Mouse (Mus musculus) CD4-positive helper T cell, adult 2 months (primary cell): ENCODE data around the gene Trnt1.

Experiments used
- DNase-seq: peaks from one replicate; pipeline ENCODE4 v3.0.0-alpha.2; 2012; ENCODE audit warnings: low read depth, missing footprints, low spot score

Trnt1 gene

GRCm38 (mm10) chr6:106768640-106769289 is at the start of gene Trnt1:
Gene Trnt1, plus strand, starts transcription at chr6:106769120.
- DNase-seq: peak; percentile 99

DNA sequence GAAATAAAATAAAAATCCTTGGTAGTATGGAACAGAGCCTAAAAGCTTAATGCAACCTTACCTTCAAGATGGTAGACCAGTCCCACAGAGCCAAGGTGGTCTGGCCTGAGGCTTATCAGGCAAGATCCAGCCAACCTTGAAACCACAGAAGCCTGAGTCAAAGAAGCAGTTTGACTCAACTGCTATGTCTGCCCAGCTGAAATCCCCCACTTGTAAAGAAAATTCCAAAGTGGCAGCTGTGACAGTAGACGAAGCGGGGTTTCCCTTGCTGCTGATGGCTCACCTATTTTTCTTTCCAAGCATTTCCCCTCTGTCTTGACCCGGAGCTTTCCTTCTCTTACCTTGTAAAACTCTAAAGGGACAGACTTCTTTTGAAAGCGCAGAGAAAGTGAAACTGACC is 43.3 kb upstream of the Trnt1 start:
- no peak for DNase-seq

DNA sequence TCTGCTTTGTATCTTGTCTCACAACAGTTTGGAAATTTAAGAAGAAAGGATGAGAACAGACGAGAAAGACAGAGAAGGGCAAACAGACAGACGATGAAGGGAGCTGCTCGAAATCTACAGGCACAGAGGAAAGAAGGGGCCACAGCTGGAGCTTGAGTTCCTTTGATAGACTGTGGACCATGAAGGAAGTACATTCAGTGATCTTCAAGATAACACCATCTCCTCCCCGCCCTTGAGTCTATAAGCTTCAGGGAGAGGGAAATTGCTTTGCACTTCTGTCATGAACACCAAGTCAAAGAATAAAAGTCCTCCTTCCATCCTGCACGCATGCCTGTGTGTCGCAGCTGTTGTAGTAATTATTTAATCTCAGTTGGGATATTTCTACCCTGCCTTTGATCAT is 42.8 kb upstream of the Trnt1 start:
- DNase-seq: no peak

DNA sequence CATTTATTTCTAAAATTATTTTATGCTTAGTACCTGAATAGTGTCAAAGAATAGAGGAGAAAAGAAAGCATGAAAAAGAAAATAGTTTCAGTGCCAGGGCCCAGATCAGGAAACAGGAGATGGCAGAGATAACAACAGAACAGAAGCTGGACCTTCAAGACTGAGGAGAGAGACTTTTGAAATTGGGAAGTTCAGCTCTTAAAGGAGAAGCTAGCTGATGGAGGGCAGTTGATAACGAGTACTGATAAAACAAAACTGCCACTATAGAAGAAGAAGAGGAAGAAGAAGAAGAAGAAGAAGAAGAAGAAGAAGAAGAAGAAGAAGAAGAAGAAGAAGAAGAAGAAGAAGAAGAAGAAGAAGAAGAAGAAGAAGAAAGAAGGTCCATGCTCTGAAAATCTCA is 41.2 kb upstream of the Trnt1 start:
- DNase-seq: no peak

- DNase-seq: no peak
Observed at GRCm38 (mm10) chr6:106729682-106730314, 39.1 kb upstream of the Trnt1 start.

DNA sequence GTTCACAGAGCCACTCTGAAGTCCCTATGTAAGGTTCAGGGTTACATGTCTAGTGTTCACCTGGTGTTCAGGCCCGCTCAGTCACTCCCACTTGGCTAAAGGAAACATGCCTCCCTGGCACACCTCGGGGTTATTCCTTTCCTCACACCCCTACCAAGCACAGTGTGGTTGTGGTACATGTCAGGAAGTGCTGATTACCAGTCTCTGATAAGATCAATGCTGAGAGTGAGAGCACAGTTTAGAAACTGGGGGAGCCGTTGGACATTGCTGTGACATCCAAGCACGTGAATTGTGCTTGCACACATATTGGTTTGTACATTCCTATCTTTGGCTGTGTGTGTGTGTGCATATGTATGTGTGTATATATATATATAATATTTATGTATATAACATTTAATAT is 36.4 kb upstream of the Trnt1 start:
- no peak for DNase-seq

DNA sequence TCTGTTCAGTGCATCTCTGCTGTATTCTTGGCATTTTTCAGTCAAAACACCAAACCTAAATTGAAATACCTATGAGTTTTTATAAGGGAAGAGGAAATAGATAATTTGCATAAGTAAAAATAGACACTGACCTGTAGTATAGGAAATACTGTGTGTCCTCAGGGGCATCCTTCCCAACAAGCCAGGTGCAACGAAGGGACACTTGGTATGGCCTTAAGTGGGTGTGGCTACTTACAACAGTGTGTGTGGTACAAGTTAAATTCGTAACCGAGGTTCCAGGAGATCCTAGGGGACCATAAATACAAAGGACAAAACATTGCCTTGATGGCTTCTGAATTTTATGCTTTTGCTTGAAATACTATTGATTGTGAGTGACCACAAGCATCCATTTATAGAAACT is 30.7 kb upstream of the Trnt1 start:
- DNase-seq: no peak

DNA sequence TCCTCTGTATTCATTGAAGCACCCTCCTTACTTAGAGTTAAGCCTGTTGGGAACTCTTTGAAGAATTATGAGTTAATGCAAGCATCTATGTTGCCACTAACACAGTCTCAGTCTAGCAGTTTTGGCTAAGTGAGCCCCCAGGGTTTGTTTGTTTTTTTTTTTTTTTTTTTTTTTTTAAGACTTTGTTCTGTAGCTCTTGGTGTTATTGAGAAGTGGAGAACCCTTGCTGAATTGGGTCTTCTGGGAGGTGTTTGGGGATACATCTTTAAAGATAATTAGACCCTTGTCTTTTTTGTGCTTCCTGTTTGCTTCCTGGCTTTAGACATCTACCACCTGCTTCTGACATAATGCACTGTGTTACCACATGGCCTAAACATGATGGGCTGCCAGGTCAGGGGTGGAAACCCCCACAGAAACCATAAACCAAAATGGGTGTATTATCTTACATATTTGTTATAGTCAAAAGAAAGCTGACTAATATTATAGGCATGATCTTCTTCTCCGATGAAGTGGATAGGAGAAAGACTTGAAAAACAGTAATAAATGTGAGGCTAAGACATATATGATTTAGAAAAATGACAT is 28.6 kb upstream of the Trnt1 start:
- no peak for DNase-seq

GRCm38 (mm10) chr6:106743556-106744233 is 25.2 kb upstream of the Trnt1 start:
- no peak for DNase-seq

GRCm38 (mm10) chr6:106745673-106746394 is 23.1 kb upstream of the Trnt1 start:
- no peak for DNase-seq

DNA sequence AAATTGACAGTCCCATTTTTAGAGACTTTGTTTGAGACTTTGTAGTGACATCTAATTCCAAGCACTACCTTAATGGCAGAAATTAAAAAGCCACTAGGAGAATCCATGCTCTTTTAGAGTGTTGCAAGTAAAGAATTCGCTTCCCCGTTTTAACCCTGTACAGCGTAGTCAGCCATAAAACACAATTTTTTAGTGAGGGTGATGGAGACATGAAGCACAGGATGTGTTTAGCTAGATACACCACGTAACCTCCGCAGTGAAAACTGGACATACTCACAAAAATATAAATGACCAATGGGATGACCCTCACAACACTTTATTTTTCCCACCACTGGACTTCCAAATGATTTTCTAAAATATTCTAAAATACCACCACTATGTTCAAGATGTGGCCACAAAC is 21.7 kb upstream of the Trnt1 start:
- DNase-seq: no peak

GRCm38 (mm10) chr6:106747804-106748203 is 21.1 kb upstream of the Trnt1 start:
- DNase-seq: no peak

DNA sequence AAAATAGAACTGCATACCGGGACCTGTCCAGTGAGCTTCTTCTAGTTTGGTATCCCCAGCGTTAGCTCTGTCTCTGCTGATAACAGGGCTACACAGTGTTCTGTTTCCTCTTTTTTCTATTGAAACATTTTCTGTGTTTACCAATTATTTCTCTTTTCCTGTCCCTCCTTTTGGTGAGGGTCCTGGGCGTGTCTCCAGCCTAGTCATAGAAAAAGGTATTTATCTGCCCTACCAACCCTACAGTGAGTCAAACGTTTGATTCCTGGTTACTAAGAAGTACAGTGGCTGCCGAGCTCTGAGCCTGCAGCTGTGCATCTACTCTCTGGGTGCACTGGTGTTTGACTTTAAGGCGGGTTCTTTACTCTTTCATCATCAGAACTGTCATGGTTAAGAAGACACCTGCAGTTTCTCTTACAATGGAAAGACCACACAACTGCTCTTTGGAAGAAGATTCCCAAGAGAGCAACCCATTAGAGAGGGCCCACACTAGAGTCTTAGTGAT is 20.0 kb upstream of the Trnt1 start, which contains the start of gene Il5ra:
Gene Il5ra (minus strand): TSS at position 151 of the 502 bp plus-strand sequence.
- DNase-seq: no peak

DNA sequence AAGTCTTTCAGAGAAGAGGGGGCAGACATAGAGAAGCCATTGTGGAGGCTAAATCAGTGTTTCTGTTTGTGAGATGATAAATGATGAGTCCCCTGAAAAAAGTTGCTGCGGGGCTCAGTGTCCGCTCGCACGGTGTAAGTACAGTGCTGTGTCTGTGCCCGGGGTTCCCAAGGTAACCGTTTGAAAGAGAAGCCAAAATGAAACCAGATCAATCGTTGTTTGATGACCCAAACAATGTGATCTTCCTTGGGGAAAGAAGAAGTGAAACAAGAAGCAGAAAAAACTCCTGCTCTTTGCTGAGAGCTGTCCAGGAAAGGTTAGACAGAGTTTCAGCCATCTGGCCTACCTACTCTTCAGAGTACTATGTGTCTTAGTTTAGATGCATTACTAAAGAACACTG is 18.6 kb upstream of the Trnt1 start:
- DNase-seq: no peak

- no peak for DNase-seq
Observed at GRCm38 (mm10) chr6:106758299-106758698, 10.6 kb upstream of the Trnt1 start.

GRCm38 (mm10) chr6:106760473-106761218 is 8.3 kb upstream of the Trnt1 start:
- DNase-seq: no peak

- DNase-seq: no peak
Observed at GRCm38 (mm10) chr6:106761486-106761885, 7.4 kb upstream of the Trnt1 start.

DNA sequence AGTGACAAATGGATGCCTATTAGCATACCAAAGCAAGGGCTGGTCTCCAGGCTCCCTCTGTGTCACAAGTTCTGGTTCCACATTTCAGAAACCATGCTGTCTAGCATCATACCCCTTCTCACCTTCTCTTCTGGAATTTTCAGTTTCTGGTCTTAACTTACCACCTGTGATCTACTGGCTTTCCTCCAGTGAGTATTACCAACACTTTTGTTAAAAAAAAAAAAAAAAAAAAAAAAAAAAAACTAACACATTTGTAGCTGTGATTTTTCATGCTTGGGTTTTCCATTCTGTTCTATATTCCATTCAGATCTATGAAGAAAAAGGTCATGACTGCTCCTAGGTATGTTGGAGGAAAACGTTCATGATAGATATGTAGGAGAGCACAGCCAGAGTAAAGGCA is 3.0 kb upstream of the Trnt1 start:
- no peak for DNase-seq

DNA sequence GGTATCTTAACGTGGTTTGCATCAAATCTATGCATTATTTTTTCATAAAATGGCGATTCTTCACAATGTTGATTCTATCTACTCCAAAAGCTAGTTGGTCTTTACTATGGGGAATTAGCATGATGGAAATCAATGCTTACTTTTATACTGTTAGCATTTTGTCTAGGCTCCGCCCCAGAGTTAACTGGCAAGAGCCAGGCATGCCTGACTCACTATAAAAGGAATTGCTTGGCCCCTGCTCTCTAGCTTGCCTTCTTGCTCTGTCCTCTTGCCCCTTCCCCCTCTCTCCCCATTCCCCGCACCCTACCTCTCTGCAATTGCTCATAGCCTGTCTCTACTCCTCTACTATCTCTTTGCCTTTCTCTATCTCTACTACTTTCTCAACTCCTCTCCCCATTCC is 2.1 kb upstream of the Trnt1 start:
- no peak for DNase-seq

- DNase-seq: peak; percentile 28
Observed at GRCm38 (mm10) chr6:106769290-106769866, 458 bp downstream of the Trnt1 start.

- DNase-seq: no peak
Observed at GRCm38 (mm10) chr6:106770046-106770445, 1.1 kb downstream of the Trnt1 start.
